Mouse (Mus musculus) embryonic facial prominence, embryonic 13.5 days (tissue): ENCODE results near the gene Hmgcs1. TPM values are rescaled to one million over a fixed set of nuclear protein-coding genes. Genes with fewer than 3 reads are reported as not detected.
A peak's percentile ranks its signal among the peaks of the same experiment; 100 is the strongest.

Experiments used
- ATAC-seq: fragments of 200-750 bp; cut with Nextera tagmentation; 2 replicates; pipeline ENCODE4 v1.8.0; 2017; ENCODE audit warnings: low read depth; ENCODE audit not compliant: insufficient number of reproducible peaks, insufficient read depth, low FRiP score, low TSS enrichment
- H3K27ac ChIP-seq: fragments of 300-500 bp; sonication (generic); 2 replicates; pipeline ENCODE4 v1.5.1; 2015; ENCODE audit warnings: moderate library complexity, mild to moderate bottlenecking, inconsistent platforms
- H3K27me3 ChIP-seq: fragments of 300-500 bp; sonication (generic); 2 replicates; pipeline ENCODE4 v1.6.1; 2015; ENCODE audit warnings: mild to moderate bottlenecking, inconsistent platforms
- H3K36me3 ChIP-seq: fragments of 300-500 bp; sonication (generic); 2 replicates; pipeline ENCODE4 v1.6.1; 2015; ENCODE audit warnings: mild to moderate bottlenecking, inconsistent platforms
- H3K4me1 ChIP-seq: fragments of 300-500 bp; sonication (generic); 2 replicates; pipeline ENCODE4 v1.6.1; 2015; ENCODE audit warnings: inconsistent platforms
- H3K4me2 ChIP-seq: fragments of 300-500 bp; sonication (generic); 2 replicates; pipeline ENCODE4 v1.6.1; 2015; ENCODE audit warnings: moderate library complexity, mild to moderate bottlenecking, inconsistent platforms
- H3K4me3 ChIP-seq: fragments of 300-500 bp; sonication (generic); 2 replicates; pipeline ENCODE4 v1.5.1; 2015; ENCODE audit warnings: mild to moderate bottlenecking, inconsistent platforms
- H3K9ac ChIP-seq: fragments of 300-500 bp; sonication (generic); 2 replicates; pipeline ENCODE4 v1.6.1; 2015; ENCODE audit warnings: mild to moderate bottlenecking, inconsistent platforms
- H3K9me3 ChIP-seq: fragments of 300-500 bp; sonication (generic); 2 replicates; pipeline ENCODE4 v1.6.1; 2016; ENCODE audit warnings: inconsistent platforms
- WGBS: fragments of 180-500 bp; shearing (Covaris S2); methylation state at CpG from one replicate; pipeline ENCODE4 v1.1.7; 2015; ENCODE audit warnings: mixed read lengths; 5-methylcytosine and 5-hydroxymethylcytosine counted together
- polyA plus RNA-seq: library from polyadenylated mRNA; unstranded; fragments of >200 nt; fragmentation: Nextera tagmentation; extraction: Ambion mirVana; gene quantifications from 2 replicates; pipeline ENCODE4 v1.2.1, GENCODE M21; 2015

The Hmgcs1 gene
- polyA plus RNA-seq, 1 experiment from 2014 or later: 161 TPM

DNA sequence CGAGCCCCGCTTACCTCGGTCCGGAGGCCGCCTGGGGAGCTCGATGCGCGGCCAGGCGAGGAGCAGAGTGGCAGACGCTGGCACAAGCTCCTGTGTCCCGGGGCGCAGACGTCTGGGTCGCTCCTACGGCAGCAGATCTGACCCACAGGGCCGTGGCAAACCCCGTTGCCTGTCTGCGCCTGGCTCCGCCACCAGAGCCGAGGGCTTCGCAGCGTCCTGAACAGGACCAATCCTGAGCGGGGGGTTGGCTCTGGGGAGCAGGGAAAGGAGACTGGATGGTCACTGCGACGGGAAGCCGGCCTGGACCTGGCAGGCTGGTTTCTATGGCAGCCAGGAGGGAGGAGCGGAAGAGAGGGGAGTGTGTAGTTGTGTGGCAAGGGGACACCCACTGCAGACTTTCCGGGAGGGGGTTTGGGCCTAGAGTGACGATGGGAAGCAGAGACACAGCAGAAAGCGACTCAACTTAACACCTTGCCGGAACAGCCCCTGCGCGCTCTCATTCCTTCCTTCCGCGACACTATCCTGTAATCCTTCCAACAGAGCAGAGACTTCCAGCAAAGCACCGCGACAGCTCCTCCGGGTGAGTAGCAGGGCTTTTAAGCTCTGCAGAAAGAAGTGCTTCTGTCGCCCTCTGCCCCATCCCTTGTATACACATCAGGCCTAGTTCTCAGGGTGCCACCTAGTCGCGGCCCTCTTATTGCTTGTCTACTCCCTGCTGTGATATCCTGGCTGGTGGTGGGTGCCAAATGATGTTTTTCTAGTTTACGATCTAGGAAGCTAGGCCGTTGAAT is 65.7 kb downstream of the Hmgcs1 start, which contains the start of gene Nim1k:
Gene Nim1k (minus strand): TSS at position 202 of the 791 bp plus-strand sequence.
- Histone ChIP-seq H3K27me3 (no peaks in the 10 kb centered on the region), H3K4me3 (peak within 1 kb of the TSS; percentile 57), H3K9ac (peak within 1 kb of the TSS; percentile 80), H3K36me3 (peaks cover 5% of the 10 kb centered on the region), H3K4me1 (peaks cover 17% of the 10 kb centered on the region), H3K27ac (0 out of 2 replicates have a peak within 1 kb of the TSS, but pooled peaks have one; percentile 22), H3K9me3 (no peaks in the 10 kb centered on the region), H3K4me2 (peak within 1 kb of the TSS; percentile 98)
- under 1% methylated on average over 43 of the region's 43 CpGs for WGBS
- peak; percentile 83 for ATAC-seq

DNA sequence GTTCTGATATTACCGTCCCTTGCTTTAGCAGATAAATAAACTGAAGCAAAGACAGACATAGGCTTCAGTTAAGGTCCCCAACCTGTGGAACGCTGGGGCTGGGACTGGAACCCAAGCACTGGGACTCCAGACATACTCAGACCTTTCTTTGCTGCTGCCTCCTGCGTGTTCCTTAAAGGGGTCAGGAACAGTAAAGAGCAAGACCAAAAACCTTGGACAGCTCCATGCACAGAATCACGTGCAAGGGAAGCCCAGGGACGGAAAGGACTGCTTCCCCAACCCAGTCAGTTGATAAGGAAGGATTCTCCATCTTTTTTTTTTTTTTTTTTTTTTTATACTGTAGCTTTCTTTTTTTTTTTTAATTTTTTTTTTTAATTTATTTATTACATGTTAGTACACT is 66.7 kb downstream of the Hmgcs1 start:
- Histone ChIP-seq H3K36me3 (peaks cover 12% of the 10 kb centered on the region), H3K9ac (no peak overlapping the region), H3K9me3 (no peaks in the 10 kb centered on the region), H3K4me2 (peak overlapping the region; percentile 98), H3K27me3 (no peaks in the 10 kb centered on the region), H3K4me1 (peaks cover 17% of the 10 kb centered on the region), H3K27ac (no peak overlapping the region), H3K4me3 (no peak overlapping the region)
- 24% methylated on average over 5 of the region's 5 CpGs for WGBS
- ATAC-seq: no peak

Other genes with a start within 250 kb of the Hmgcs1 start
- gene 4833420G17Rik, start 227.6 kb upstream of the Hmgcs1 start, polyA plus RNA-seq: 94.5 and 94.8 TPM in 2 replicates
- gene Tmem267, start 202.3 kb upstream of the Hmgcs1 start, polyA plus RNA-seq: 1.8 and 3.0 TPM in 2 replicates
- gene 3110070M22Rik, start 202.0 kb upstream of the Hmgcs1 start, polyA plus RNA-seq: 1.7 and 2.3 TPM in 2 replicates
- gene Ccl28, start 66.6 kb upstream of the Hmgcs1 start, polyA plus RNA-seq: 0.31 and 0.34 TPM in 2 replicates
- 0.77 and 1.4 TPM in 2 replicates for gene Nim1k, start 65.5 kb downstream of the Hmgcs1 start, polyA plus RNA-seq
- 45.0 and 48.6 TPM in 2 replicates for gene Zfp131, start 100.5 kb downstream of the Hmgcs1 start, polyA plus RNA-seq
- not detected in 2 replicates for gene AF067063, start 139.8 kb downstream of the Hmgcs1 start, polyA plus RNA-seq
- not detected in 2 replicates for gene D13Ertd608e, start 145.6 kb downstream of the Hmgcs1 start, polyA plus RNA-seq
- not detected in 2 replicates for gene Tcstv1, start 204.4 kb downstream of the Hmgcs1 start, polyA plus RNA-seq
- gene Gm21761, start 238.9 kb downstream of the Hmgcs1 start, polyA plus RNA-seq: not detected in 2 replicates